Mouse (Mus musculus): ENCODE data around the gene Sh3kbp1. TPM values are rescaled to one million over a fixed set of nuclear protein-coding genes. Genes with fewer than 3 reads are reported as not detected.

Sh3kbp1 gene
- total RNA-seq (2023) = 100 to 1,000 TPM; 153 to 160 TPM

GRCm38 (mm10) chrX:159626907-159627587 lies at the start of gene Sh3kbp1:
Gene Sh3kbp1 (plus strand): TSS chrX:159627272.

DNA sequence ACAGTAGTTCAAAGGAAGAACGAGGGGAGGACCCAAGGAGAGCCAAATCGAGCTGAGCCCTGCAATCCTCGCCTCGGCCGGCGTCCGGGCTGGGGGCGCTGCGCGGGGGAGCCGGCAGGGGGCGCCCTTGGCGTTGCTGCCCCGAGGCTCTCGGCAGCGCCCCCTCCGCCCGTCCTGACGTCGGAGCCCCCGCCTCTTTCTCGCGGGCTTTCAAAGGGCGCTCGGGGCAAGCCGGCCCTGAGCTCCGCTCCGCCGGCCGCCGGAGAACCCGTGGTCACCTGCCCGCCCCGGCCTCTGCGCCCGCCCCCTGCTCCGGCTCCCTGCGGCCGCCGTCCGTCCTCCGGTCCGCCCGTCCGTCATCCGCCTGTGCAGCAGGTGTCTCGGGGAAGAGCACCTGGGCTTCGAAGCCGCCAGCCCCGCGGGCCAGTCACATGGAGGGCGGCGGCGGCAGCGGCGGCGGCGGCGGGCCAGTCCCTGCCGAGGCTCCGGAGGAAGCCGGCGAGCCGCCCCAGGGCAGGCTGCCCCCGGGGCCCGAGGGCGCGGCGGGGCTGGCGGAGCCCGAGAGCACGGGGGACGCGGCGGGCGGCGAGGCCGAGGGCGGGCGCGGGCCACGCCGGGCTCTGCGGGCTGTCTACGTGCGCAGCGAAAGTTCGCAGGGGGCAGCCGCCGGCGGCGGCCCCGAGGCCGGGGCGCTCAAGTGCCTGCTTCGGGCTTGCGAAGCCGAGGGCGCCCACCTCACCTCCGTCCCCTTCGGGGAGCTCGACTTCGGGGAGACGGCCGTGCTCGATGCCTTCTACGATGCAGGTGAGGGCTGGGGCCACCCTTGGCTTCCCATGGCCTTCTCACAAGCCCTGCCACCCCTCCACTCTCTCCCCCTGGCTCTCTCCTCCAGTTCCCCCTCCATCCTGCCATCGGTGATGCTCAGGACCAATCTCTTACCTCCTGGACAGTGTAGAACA lies 361.2 kb downstream of the Sh3kbp1 start, which contains the start of gene Map3k15:
Gene Map3k15 (plus strand): TSS at position 432 of the 959 bp plus-strand sequence.

Other genes with a start within 250 kb of the Sh3kbp1 start
- gene Map7d2, start 212.7 kb upstream of the Sh3kbp1 start, total RNA-seq (2023) = not detected
- gene Bclaf3, start 100.6 kb upstream of the Sh3kbp1 start, total RNA-seq (2023) = 10 to 100 TPM; 14.5 to 16.1 TPM

Data from neutrophil, adult 83 days (primary cell).